Mouse (Mus musculus) cerebellum, adult 18-20 months (tissue): ENCODE results near the gene Akr1a1.
"Not testable (repeated sequence)": the region's sequence is repeated elsewhere in the genome, so short reads cannot be mapped to it uniquely, and the experiment has no call there.

ENCODE experiments used
- DNase-seq, 2 experiments: peaks; one replicate each; pipeline ENCODE4 v3.0.0; 2021

Gene Akr1a1

GRCm38 (mm10) chr4:116650924-116651796, at the start of gene Akr1a1:
Gene Akr1a1, minus strand, starts transcription at chr4:116651680.
- DNase-seq: peak; percentile 92 to 93

DNA sequence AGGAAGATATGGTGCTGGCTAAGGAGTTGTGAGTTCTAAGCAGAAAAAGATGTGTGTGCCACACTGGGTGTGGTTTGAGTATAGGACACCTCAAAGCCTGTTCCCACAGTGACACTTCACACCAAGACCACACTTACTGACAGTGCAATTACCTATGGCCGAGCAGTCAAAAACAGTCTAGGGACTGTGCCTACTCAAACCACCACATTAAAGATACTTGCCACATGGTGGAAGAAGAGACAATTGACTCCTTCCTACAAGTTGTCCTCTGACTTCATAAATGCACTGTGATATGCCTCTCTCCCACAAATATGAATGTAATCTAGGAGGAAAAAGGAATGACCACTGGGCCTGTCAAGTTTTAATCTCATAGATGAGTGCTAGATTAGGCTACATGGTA, 49.5 kb upstream of the Akr1a1 start:
- no peak for DNase-seq

- no peak for DNase-seq
These were observed 47.3 kb upstream of the Akr1a1 start for GRCm38 (mm10) chr4:116698693-116699342.

DNA sequence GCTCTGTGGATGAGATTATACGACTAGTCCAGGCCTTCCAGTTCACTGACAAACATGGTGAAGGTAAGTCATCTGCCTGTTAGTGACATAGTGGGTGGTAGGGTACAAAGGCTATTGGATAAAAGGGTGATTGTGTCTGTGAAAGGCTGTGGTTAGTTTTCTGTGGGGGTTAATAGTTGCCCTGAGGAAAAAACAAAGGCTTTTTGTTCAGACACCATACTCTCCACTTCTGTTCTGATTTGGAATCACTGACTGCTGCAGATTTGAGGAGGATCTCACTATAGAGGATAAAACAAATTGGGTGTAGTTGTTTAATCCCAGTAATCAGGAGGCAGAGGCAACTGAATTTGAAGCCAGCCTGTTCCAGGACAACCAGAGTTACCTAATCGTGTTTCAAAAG, 42.3 kb upstream of the Akr1a1 start:
- DNase-seq: no peak

DNA sequence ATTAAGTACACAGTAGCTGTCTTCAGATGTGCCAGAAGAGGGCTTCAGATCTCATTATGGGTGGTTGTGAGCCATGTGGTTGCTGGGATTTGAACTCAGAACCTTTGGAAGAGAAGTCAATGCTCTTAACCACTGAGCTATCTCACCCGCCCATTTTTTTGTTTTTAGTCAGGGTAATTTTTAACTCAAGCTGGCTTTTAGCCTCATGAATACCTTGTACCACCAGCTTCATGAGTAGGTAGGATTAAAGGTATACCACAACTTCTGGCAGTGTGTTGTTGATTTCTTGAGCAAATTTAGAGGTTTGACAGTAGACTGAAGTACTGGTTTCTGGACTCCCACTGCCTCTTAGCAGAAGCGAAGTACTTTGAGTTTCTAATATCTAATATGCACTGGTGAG, 40.7 kb upstream of the Akr1a1 start:
- DNase-seq: no peak

DNA sequence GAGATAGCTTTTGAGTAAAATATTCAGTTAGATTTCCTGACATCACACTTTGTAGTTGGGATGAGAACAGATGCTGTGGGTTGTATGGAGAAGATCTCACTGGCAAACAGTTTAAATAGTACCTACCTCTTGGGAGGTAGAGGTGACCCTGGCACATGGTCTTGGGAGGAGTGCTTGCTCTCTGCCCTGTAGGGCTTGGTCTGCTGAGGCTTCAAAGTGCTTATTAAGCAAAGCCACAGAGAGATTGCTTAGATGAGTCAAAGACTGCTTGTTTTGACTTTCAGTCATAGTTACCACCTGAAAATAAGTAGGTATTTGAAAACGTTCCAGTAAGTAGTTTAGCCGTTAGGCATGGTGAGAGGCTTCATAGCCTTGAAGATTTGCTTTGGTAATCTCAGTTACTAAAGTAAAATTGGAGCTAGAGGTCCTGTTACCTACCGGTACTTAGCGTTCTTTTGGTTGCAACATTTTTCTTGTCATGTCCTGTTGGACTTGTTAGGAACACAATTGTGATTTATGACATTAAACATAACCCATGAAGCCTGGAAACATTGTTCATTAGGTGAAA, 37.9 kb upstream of the Akr1a1 start:
- no peak for DNase-seq

- DNase-seq: no peak
These were observed 35.6 kb upstream of the Akr1a1 start for GRCm38 (mm10) chr4:116687041-116687440.

DNA sequence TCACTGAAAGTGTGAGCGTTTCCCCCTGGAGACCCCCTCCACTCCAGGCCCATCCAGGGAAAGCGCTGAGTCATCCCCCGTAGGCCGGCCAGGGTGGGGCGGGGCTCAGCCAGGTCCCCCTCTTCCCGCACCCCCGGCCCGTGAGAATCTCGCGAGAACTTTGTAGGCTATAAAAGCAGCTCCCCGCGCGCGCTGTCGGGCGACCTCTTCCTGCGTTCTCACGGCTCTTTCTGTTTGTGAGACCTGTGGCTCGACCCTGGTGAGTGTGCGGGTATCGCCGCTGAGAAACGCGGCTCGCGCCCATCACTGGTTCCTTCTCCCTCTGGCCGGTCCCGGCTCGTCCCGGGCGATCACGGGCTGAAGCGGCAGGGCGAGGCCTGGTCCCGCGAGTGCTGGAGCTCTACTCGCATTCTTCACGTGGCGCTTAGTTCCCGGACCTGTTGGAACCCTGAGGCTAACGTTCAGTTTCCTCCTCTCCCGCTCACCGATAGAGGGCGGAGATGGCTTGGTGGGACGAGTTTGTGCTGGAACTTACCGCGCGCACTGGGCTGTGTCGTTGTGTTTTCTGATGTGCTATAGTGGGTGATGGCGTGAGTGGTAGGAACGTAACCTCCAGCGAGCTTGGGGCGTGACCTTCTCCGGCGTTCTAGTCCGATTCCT, 34.1 kb upstream of the Akr1a1 start, which contains the start of gene Prdx1:
Gene Prdx1 (plus strand): TSS at position 143 of the 660 bp plus-strand sequence.
- peak; percentile 85 to 86 for DNase-seq

DNA sequence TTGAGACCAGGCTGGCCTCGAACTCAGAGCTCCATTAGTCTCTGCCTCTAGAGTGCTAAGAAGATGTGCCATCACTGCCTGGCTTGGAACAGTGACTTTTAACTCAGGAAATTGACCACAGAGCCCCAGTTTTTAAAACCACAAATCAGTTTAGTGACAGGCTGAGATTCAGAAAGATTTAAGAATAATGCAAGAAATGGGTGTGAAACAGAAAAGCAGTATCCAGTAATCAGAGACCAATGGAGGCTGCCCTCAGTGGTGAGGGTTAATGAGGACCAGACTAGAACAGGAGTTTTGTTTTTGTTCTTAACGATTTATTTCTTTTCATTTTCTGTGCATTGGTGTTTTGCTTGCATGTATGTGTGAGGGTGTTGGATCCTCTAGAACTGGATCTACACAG, 33.2 kb upstream of the Akr1a1 start:
- no peak for DNase-seq

GRCm38 (mm10) chr4:116683957-116684356, 32.5 kb upstream of the Akr1a1 start:
- DNase-seq: no peak

GRCm38 (mm10) chr4:116680521-116680920, 29.0 kb upstream of the Akr1a1 start:
- DNase-seq: not testable (repeated sequence)

GRCm38 (mm10) chr4:116679141-116679540, 27.7 kb upstream of the Akr1a1 start:
- no peak for DNase-seq

DNA sequence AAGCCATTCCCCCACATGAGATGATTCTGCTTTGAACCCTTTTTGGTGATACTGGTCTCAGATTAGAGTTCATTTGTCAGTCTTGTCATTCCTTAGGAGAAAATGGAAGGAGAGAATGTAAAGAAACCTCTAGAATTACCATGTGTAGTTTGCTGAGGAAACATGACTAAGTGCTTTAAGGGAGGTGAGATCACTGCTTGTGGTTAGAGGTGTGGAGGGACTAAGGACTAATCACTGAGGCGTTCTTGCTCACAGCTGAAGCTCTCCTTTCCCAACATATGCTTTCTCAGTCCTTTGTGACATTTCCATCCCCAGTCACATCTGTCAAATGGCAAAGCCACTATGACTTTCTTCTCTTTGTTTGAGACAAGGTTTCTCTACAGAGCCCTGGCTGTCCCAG, 26.3 kb upstream of the Akr1a1 start:
- no peak for DNase-seq

- DNase-seq: no peak
These were observed 24.5 kb upstream of the Akr1a1 start for GRCm38 (mm10) chr4:116676027-116676426.

GRCm38 (mm10) chr4:116674761-116675160, 23.3 kb upstream of the Akr1a1 start:
- DNase-seq: not testable (repeated sequence)

DNA sequence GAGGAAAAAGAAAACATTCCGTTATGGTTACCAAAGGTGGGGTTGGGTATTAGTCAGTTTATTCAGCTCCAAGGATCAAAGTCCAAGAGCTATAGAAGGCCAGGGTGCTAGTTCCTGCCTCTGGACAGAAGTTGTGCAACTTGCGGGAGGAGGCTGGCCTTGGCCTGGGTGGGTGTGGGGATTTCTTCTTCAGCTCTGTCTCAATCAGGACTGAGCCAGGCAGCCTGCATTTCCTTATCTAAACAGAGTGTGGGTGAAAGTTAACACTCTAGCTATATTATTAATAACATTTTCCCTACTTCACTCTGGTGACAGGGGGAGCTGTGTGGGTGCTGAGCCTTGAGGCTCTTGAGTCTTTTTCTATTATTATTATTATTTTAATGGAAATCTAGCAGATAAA, 21.3 kb upstream of the Akr1a1 start:
- no peak for DNase-seq

GRCm38 (mm10) chr4:116669291-116669690, 17.8 kb upstream of the Akr1a1 start:
- DNase-seq: no peak

- DNase-seq: no peak
These were observed 16.7 kb upstream of the Akr1a1 start for GRCm38 (mm10) chr4:116668145-116668544.

DNA sequence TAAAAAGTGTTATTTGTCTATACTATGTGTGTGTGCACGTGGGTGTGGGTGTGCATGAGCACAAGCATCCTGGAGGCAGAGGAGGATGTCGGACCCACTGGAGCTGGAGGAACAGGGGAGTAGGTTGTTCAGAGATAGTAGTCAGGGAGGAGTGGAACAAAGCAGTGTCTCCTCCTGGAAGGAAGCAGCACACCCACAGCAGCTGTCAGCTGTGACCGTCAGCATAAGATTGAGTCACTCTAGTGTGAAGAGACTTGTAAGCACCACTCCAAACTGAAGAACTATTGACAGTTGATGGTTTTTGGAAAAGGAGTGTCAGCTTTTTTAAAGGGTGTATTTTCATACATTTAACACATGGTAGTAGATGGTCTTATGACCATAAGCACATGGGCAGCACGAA, 15.1 kb upstream of the Akr1a1 start:
- no peak for DNase-seq

DNA sequence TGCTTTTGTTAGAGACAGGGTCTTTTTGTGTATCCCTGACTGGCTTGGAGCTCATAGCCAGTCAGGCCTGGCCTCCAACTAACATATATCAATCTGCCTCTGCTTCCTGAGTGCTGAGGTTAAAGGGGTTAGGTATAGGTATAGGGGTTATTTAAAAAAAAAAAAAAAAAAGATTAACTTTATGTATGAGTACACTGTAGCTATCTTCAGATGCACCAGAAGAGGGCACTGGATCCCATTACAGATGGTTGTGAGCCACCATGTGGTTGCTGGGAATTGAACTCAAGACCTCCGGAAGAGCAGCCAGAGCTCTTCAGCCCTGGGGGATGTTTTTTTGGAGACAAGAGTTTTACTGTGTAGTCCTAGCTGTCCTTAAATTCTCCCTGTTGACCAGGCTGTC, 10.5 kb upstream of the Akr1a1 start:
- no peak for DNase-seq

- DNase-seq: no peak
These were observed 9.3 kb upstream of the Akr1a1 start for GRCm38 (mm10) chr4:116660829-116661228.

DNA sequence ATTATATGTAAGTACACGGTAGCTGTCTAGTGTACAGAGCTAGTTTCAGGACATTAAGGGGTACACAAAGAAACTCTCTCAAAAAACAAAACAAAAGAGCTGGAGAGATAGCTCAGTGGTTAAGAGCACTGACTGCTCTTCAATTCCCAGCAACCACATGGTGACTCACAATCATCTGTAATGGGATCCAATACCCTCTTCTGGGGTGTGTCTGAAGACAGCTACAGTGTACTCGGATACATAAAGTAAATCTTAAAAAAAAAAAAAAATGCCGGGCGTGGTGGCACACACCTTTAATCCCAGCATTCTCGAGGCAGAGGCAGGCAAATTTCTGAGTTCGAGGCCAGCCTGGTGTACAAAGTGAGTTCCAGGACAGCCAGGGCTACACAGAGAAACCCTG, 8.4 kb upstream of the Akr1a1 start:
- not testable (repeated sequence) for DNase-seq

GRCm38 (mm10) chr4:116659474-116659873, 8.0 kb upstream of the Akr1a1 start:
- no peak for DNase-seq
